Mouse (Mus musculus): Measurements from ENCODE around the gene Glb1l3. TPM values are rescaled to one million over a fixed set of nuclear protein-coding genes. Genes with fewer than 3 reads are reported as not detected.
"Not testable (repeated sequence)": the region's sequence is repeated elsewhere in the genome, so short reads cannot be mapped to it uniquely, and the experiment has no call there.

Glb1l3 gene
- not detected for total RNA-seq (2021)
- long read RNA-seq, experiment 1 = 0 reads
- long read RNA-seq, experiment 2 = 0 reads

DNA sequence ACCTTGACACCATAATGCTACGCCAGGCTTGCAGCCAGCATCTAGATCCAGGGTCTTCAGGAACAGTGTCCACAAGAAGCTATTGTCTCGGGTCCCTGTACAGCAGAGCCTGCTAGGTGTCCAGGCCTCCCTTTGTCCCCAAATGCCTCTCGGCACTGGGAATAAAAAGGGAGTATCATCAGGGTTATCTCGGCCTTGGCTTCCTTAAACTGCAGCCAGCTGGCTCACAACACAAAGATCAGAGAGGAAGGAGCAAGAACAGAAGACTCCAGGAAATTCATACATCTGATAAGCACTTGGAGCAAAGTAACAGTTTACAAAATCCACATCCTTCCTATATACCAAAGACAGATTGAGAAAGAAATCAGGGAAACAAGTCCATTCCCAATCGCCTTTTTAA, at the start of gene Glb1l3:
Glb1l3 (minus strand) TSS at position 140 of the 400 bp plus-strand sequence.
- no peak for DNase-seq (ENCODE audit: low spot score in 2 of 2)

DNA sequence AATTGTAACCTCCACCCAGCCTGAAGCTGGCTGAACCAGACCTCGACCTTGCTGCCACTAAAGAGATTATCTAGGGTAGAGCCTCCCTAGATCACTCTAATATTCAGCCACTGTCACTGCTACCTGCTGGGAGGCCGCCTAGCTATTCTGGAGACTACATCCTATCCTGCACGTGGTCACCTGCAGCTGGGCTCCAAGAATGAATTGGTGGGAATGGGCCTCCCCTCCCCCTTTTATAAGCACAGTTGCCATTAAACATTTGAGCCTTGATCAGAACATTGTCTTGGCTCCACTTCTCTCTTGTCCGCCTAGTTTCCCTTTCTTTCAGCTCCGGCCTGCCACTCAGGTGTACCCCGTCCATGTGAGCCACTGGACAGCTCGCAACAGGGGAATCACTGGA, 9.2 kb upstream of the Glb1l3 start:
- DNase-seq (ENCODE audit: low spot score in 2 of 2) = not testable (repeated sequence)

DNA sequence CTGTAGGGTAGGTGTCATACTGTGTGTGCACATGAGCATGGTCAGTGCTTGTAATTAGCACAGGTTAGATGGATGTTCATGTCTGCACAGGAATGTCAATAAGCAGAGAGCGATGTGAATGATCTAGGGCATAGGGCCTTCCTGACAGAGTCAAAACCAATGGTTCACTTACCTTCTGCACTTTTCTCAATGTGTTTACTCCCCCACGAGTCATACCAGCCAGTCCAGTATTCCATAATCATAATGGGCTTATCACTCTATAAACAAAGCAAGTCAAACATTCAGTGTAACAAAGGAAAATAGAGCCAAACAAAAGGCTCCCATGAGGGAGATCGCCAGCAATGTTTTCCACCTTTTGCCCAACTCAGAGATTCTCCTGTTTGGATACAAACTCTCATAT, 29.6 kb downstream of the Glb1l3 start:
- DNase-seq (ENCODE audit: low spot score in 2 of 2) = no peak

GRCm38 (mm10) chr9:26819942-26820341, 40.7 kb downstream of the Glb1l3 start:
- DNase-seq (ENCODE audit: low spot score in 2 of 2) = no peak

DNA sequence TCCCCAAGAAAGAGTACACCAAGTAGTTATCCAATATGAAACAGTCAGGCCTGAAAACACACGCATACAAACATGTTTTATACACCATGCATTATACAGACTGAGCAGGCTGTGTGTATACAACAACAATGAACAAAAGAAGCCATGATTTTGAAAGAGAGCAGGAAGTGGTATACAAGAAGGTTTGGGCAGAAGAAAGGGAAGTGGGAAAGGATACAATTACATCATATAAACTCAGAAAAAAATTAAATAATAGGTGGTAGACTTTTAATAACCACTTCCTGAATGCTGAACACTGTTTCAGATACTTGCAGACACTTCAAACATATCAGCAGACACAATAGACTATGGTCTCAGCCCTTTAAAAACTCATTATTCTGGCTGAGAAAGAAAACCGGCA, 52.0 kb downstream of the Glb1l3 start:
- no peak for DNase-seq (ENCODE audit: low spot score in 2 of 2)

- peak; percentile 63 to 86 for DNase-seq (ENCODE audit: low spot score in 2 of 2)
Observed at GRCm38 (mm10) chr9:26805935-26806666, 54.6 kb downstream of the Glb1l3 start, which contains the start of gene Glb1l2. Gene Glb1l2 (minus strand): TSS chr9:26806468.

GRCm38 (mm10) chr9:26804321-26804720, 56.4 kb downstream of the Glb1l3 start:
- no peak for DNase-seq (ENCODE audit: low spot score in 2 of 2)

DNA sequence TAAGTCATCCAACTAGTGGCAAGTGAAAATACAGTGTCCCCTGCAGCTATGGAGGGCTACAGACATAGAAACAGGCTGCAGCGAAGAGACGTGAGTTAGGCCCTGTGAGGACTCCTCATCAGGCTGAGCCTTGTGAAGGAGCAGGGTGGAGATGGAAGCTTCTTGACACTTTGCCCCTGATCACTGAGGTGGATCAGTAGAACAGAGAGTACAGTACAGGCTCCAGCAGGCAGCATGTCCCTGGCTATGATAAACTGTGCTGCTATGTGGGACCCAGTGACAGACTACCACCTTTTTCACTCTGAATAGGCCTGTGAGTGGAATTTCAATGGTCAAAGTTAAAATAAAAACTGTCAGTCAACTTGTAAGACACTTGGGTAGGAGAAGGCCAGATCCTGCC, 60.3 kb downstream of the Glb1l3 start:
- no peak for DNase-seq (ENCODE audit: low spot score in 2 of 2)

GRCm38 (mm10) chr9:26798731-26799130, 62.0 kb downstream of the Glb1l3 start:
- DNase-seq (ENCODE audit: low spot score in 2 of 2) = no peak

- DNase-seq (ENCODE audit: low spot score in 2 of 2) = no peak
Observed at GRCm38 (mm10) chr9:26798205-26798604, 62.5 kb downstream of the Glb1l3 start.

DNA sequence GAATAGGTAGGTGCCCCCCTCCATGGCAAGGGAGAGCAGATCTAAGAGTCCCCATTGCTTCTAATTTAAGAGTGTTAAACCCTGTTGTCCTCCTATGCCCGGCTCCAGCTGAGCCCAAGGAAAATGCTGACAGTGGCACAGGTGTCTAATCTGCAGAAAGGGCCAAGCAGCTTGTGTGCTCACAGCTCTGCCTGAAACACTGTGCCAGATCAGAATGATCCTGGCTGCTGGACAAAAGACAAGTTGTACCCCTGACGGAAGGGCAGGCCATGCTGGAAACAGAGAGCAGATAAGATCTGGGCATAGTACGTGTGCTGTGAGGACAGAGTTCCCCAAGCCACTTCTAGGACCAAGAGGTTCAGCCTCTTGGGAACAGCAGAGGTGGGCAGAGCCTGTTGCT, 67.9 kb downstream of the Glb1l3 start:
- DNase-seq (ENCODE audit: low spot score in 2 of 2) = no peak

DNA sequence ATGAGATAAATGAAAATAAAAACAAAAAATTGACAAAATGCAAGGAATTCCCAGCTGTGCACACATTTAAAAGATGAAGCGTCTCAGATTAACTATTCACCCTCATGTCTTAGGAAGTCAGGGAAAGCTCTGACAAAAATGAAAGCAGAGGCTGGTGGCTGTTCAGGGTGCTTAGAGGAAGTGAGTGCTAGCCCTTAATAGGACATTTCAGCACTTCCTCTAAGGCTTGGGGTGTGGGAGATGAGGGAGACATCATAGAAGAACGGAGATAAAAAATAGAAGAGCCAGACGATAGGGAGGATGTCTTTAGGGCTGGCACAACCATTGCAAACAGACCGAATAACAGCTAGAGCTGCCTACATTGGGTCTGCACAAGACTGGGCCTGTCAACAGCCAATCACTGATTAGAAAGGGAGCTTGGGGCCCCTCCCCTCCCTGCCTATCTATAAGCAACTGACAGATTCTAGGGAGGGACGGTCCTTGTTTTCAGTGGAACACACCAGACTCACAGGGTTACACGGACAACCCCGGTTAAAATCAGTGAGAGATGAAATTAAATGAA, 77.2 kb downstream of the Glb1l3 start:
- no peak for DNase-seq (ENCODE audit: low spot score in 2 of 2)

- DNase-seq (ENCODE audit: low spot score in 2 of 2) = no peak
Observed at GRCm38 (mm10) chr9:26778421-26778820, 82.3 kb downstream of the Glb1l3 start.

GRCm38 (mm10) chr9:26776122-26776902, 84.4 kb downstream of the Glb1l3 start:
- peak in 1 of 2 experiments; percentile 28 for DNase-seq (ENCODE audit: low spot score in 2 of 2)

- DNase-seq (ENCODE audit: low spot score in 2 of 2) = no peak
Observed at GRCm38 (mm10) chr9:26775700-26776099, 85.0 kb downstream of the Glb1l3 start.

DNA sequence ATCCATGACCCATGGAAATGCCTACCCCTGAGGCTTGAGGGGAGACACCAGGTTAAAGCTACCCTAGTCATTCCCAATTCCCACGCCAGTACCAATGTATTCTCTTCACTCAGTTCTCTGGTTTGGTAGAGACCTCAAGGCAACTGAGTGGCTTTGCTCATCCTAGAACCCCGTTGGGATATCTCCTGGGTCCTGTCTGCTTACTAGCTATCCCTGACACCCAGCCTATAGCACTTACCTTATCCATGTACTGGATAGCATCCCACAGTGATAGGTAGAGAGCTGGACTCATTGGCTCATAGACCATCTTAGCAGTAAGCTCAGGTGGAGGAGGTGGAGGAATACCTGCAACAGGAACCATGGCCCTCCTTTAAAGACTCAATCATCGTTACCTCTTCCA, 92.5 kb downstream of the Glb1l3 start:
- no peak for DNase-seq (ENCODE audit: low spot score in 2 of 2)

Other genes starting within 250 kb of the Glb1l3 start
- gene B3gat1, start 127.2 kb downstream of the Glb1l3 start, total RNA-seq (2021) = 1 to 10 TPM; 6.1 to 8.5 TPM
- 1 to 10 TPM; 3.8 to 5.7 TPM for gene Glb1l2, start 54.4 kb downstream of the Glb1l3 start, total RNA-seq (2021)
- gene Gm1110, start 62.2 kb upstream of the Glb1l3 start, total RNA-seq (2021) = not detected
- 10 to 100 TPM; 34.5 to 36.7 TPM for gene Acad8, start 138.7 kb upstream of the Glb1l3 start, total RNA-seq (2021)
- 10 to 100 TPM; 39.3 to 40.8 TPM for gene Thyn1, start 138.8 kb upstream of the Glb1l3 start, total RNA-seq (2021)
- 10 to 100 TPM; 35.5 to 41.7 TPM for gene Vps26b, start 169.2 kb upstream of the Glb1l3 start, total RNA-seq (2021)
- 10 to 100 TPM; 14.5 to 17.4 TPM for gene Ncapd3, start 169.3 kb upstream of the Glb1l3 start, total RNA-seq (2021)

All from gastrocnemius, postnatal 4 days (tissue).